Mouse (Mus musculus) intestine, postnatal 0 days (tissue): ENCODE measurements at regions not wholly inside any gene's neighbourhood (a gene's known extent, or its start where the extent isn't known, plus 50 kb on each side); places are given as distances from the start of the nearest gene placed in this dataset.
A peak's percentile ranks its signal among the peaks of the same experiment; 100 is the strongest.

Source experiments
- ATAC-seq: fragments of 200-750 bp; cut with Nextera tagmentation; 2 replicates; pipeline ENCODE4 v1.8.0; 2017; ENCODE audit warnings: mild to moderate bottlenecking, moderate TSS enrichment, moderate library complexity
- H3K27ac ChIP-seq: fragments of 300-500 bp; sonication (generic); 2 replicates; pipeline ENCODE4 v1.5.1; 2014; ENCODE audit warnings: mild to moderate bottlenecking, low read depth, low read length, moderate library complexity
- H3K27me3 ChIP-seq: fragments of 300-500 bp; sonication (generic); replicated peaks from 2 replicates; pipeline ENCODE4 v1.6.1; 2014; ENCODE audit warnings: low read length, mixed read lengths; ENCODE audit not compliant: control insufficient read depth, insufficient read depth
- H3K36me3 ChIP-seq: fragments of 300-500 bp; sonication (generic); 2 replicates; pipeline ENCODE4 v1.6.1; 2014; ENCODE audit warnings: mild to moderate bottlenecking, moderate library complexity; ENCODE audit not compliant: control insufficient read depth, insufficient read depth
- H3K4me1 ChIP-seq: fragments of 300-500 bp; sonication (generic); replicated peaks from 2 replicates; pipeline ENCODE4 v1.6.1; 2014; ENCODE audit warnings: antibody characterized with exemption, low read length, mixed read lengths; ENCODE audit not compliant: control insufficient read depth, insufficient read depth
- H3K4me2 ChIP-seq: fragments of 300-500 bp; sonication (generic); replicated peaks from 2 replicates; pipeline ENCODE4 v1.6.1; 2014; ENCODE audit warnings: low read depth, mild to moderate bottlenecking, moderate library complexity
- H3K4me3 ChIP-seq: fragments of 300-500 bp; sonication (generic); 2 replicates; pipeline ENCODE4 v1.5.1; 2014; ENCODE audit warnings: low read depth, low read length
- H3K9ac ChIP-seq: fragments of 300-500 bp; sonication (generic); 2 replicates; pipeline ENCODE4 v1.6.1; 2014; ENCODE audit warnings: mild to moderate bottlenecking, low read depth, low read length
- H3K9me3 ChIP-seq: fragments of 300-500 bp; sonication (generic); 2 replicates; pipeline ENCODE4 v1.6.1; 2016; ENCODE audit warnings: mixed run types; ENCODE audit not compliant: control insufficient read depth
- CTCF ChIP-seq: sonication (generic); IDR thresholded peaks from 2 replicates; pipeline ENCODE4 v1.5.1; 2016; ENCODE audit warnings: low read depth, mild to moderate bottlenecking, control low read depth, antibody characterized with exemption, moderate library complexity
- WGBS: fragments of 180-500 bp; shearing (Covaris S2); extraction: QIAGEN DNeasy Blood & Tissue Kit; methylation state at CpG from one replicate; pipeline ENCODE4 v1.1.7; 2014; 5-methylcytosine and 5-hydroxymethylcytosine counted together

- Histone ChIP-seq H3K9me3 (no peaks in the 10 kb centered on the region), H3K36me3 (no peaks in the 10 kb centered on the region), H3K4me2 (no peak overlapping the region), H3K27ac (no peak overlapping the region), H3K27me3 (no peaks in the 10 kb centered on the region), H3K4me3 (no peak overlapping the region), H3K4me1 (no peaks in the 10 kb centered on the region), H3K9ac (no peak overlapping the region)
- WGBS: 85% methylated on average over 11 of the region's 11 CpGs
- TF ChIP-seq CTCF: no peak
- no peak for ATAC-seq
Measured at GRCm38 (mm10) chr13:38798514-38798913, 139.7 kb upstream of the Eef1e1 start.

GRCm38 (mm10) chr13:38793456-38793855 lies 134.6 kb upstream of the Eef1e1 start:
- Histone ChIP-seq H3K4me2 (no peak overlapping the region), H3K36me3 (no peaks in the 10 kb centered on the region), H3K27ac (no peak overlapping the region), H3K27me3 (no peaks in the 10 kb centered on the region), H3K9ac (no peak overlapping the region), H3K4me1 (no peaks in the 10 kb centered on the region), H3K4me3 (no peak overlapping the region), H3K9me3 (no peaks in the 10 kb centered on the region)
- TF ChIP-seq CTCF: no peak
- ATAC-seq: no peak
- 29% methylated on average over 7 of the region's 7 CpGs for WGBS

- Histone ChIP-seq H3K27ac (no peak overlapping the region), H3K4me1 (no peaks in the 10 kb centered on the region), H3K36me3 (no peaks in the 10 kb centered on the region), H3K9ac (no peak overlapping the region), H3K9me3 (no peaks in the 10 kb centered on the region), H3K4me2 (no peak overlapping the region), H3K27me3 (no peaks in the 10 kb centered on the region), H3K4me3 (no peak overlapping the region)
- ATAC-seq: no peak
- TF ChIP-seq CTCF: no peak
- WGBS: 70% methylated on average over 6 of the region's 6 CpGs
Measured at GRCm38 (mm10) chr13:38780630-38781010, 121.8 kb upstream of the Eef1e1 start.

- Histone ChIP-seq H3K4me2 (no peak overlapping the region), H3K36me3 (no peaks in the 10 kb centered on the region), H3K27me3 (no peaks in the 10 kb centered on the region), H3K4me3 (no peak overlapping the region), H3K9me3 (no peaks in the 10 kb centered on the region), H3K27ac (no peak overlapping the region), H3K9ac (no peak overlapping the region), H3K4me1 (no peaks in the 10 kb centered on the region)
- 59% methylated on average over 14 of the region's 14 CpGs for WGBS
- TF ChIP-seq CTCF: no peak
- ATAC-seq: no peak
Measured at GRCm38 (mm10) chr13:38779984-38780629, 121.2 kb upstream of the Eef1e1 start.

GRCm38 (mm10) chr13:38776546-38776945 lies 117.7 kb upstream of the Eef1e1 start:
- Histone ChIP-seq H3K9ac (no peak overlapping the region), H3K9me3 (no peaks in the 10 kb centered on the region), H3K36me3 (no peaks in the 10 kb centered on the region), H3K4me1 (no peaks in the 10 kb centered on the region), H3K27me3 (no peaks in the 10 kb centered on the region), H3K4me3 (no peak overlapping the region), H3K4me2 (no peak overlapping the region), H3K27ac (no peak overlapping the region)
- no peak for TF ChIP-seq CTCF
- WGBS: 43% methylated on average over 3 of the region's 3 CpGs
- ATAC-seq: no peak

GRCm38 (mm10) chr13:38772996-38773395 lies 114.1 kb upstream of the Eef1e1 start:
- no peaks in the 10 kb centered on the region for H3K4me1 ChIP-seq
- 33% methylated on average over 6 of the region's 6 CpGs for WGBS

GRCm38 (mm10) chr13:38766133-38766532 lies 107.3 kb upstream of the Eef1e1 start:
- no peaks in the 10 kb centered on the region for H3K27me3 ChIP-seq
- H3K4me3 ChIP-seq: no peak overlapping the region
- no peaks in the 10 kb centered on the region for H3K9me3 ChIP-seq
- no peaks in the 10 kb centered on the region for H3K36me3 ChIP-seq
- H3K4me1 ChIP-seq: no peaks in the 10 kb centered on the region
- H3K27ac ChIP-seq: no peak overlapping the region
- no peak overlapping the region for H3K9ac ChIP-seq
- TF ChIP-seq CTCF: peak; percentile 60
- 42% methylated on average over 4 of the region's 4 CpGs for WGBS
- ATAC-seq: no peak
- H3K4me2 ChIP-seq: no peak overlapping the region

More at GRCm38 (mm10) chr13:38772996-38773395, 114.1 kb upstream of the Eef1e1 start:
- no peaks in the 10 kb centered on the region for H3K27me3 ChIP-seq
- TF ChIP-seq CTCF: no peak
- H3K27ac ChIP-seq: no peak overlapping the region
- no peak overlapping the region for H3K9ac ChIP-seq
- H3K4me2 ChIP-seq: no peak overlapping the region
- H3K4me3 ChIP-seq: no peak overlapping the region
- no peaks in the 10 kb centered on the region for H3K9me3 ChIP-seq
- ATAC-seq: no peak
- H3K36me3 ChIP-seq: no peaks in the 10 kb centered on the region
